Mouse (Mus musculus): ENCODE data around the gene Steap2. TPM values are rescaled to one million over a fixed set of nuclear protein-coding genes. Genes with fewer than 3 reads are reported as not detected.

The Steap2 gene
- polyA plus RNA-seq (2014; fragmentation: Illumina TruSeq; extraction: RNeasy Lipid Tissue Mini Kit (QIAGEN cat#74804)): 50.9 TPM

DNA sequence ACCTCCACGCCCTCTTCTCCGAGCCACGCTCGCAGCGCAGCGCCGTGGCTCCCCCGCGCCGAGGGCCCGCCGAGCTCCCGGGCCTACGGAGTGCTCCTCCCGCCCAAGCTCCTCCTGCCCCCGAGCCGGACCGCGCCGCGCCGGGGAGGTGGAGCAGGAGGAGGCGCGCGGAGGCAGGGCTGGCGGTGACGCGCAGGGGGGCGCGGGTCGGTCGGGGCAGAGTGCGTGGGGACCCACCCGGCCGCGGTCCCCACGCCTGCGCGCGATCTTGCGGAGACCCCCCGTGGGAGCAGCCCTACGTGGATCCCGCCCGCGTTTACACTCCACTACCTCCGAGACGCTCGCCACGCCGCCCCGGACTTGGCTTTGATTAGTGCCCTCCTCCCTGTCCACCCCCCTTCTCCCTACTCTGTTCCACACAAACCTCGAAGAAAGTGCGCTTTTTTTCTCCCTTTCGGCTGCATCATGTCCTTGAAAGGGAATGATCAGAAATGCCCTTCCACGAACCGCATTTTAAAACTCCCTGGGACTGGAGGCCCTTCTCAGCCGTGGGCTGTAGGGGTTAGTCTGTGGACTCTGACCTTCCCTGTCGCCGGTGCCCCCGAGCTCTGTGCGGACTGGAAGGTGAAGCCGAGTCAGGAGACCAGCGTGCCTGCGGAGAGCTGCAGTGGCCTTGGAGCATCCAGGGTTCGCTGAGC, at the start of gene Steap2:
Steap2 (minus strand) TSS at position 623 of the 698 bp plus-strand sequence.

DNA sequence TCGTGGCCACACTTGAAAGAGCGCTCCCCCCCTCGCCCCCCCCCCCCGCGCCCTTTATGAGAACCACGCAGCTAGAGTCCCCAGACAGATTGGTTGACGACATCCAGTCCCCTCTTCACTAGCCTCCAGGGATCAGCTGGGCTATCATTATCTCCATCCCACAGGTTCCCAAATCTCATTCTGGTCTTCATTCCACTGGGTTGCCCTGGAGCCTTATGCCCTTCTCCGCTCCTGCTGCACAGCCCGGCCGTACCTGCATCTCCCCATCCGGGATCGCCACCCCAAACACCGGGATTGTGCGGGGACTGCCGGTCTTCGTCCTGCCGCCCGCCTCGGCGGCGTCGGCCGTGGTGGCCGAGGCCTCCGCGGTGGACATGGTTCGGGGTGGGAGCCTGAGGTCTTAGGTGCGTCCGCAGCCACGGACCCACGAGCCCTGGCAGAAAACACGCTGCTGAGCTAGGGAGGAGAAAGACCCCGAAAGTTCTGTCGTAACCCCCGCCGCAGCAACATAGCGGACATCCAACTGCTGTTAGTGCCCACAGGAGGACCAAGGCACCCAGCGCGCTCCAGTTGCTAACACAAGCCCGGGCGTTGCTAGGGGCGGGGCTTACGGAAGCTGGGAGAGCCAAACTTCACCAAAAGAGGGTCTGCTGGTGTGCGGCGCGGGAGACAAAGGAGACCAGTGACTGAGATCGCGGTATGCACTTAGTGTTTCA, 30.6 kb downstream of the Steap2 start, which contains the start of gene Cfap69:
Cfap69 (minus strand) TSS at position 585 of the 716 bp plus-strand sequence.

Other genes starting within 250 kb of the Steap2 start
- not detected for gene 1700015F17Rik, start 215.4 kb downstream of the Steap2 start, polyA plus RNA-seq (2014; fragmentation: Illumina TruSeq; extraction: RNeasy Lipid Tissue Mini Kit (QIAGEN cat#74804))
- gene Cldn12, start 179.6 kb downstream of the Steap2 start, polyA plus RNA-seq (2014; fragmentation: Illumina TruSeq; extraction: RNeasy Lipid Tissue Mini Kit (QIAGEN cat#74804)): 61.3 TPM
- 51.0 TPM for gene Gtpbp10, start 135.0 kb downstream of the Steap2 start, polyA plus RNA-seq (2014; fragmentation: Illumina TruSeq; extraction: RNeasy Lipid Tissue Mini Kit (QIAGEN cat#74804))
- 1.7 TPM for gene Gm8773, start 120.8 kb downstream of the Steap2 start, polyA plus RNA-seq (2014; fragmentation: Illumina TruSeq; extraction: RNeasy Lipid Tissue Mini Kit (QIAGEN cat#74804))
- 21.6 TPM for gene Cfap69, start 30.3 kb downstream of the Steap2 start, polyA plus RNA-seq (2014; fragmentation: Illumina TruSeq; extraction: RNeasy Lipid Tissue Mini Kit (QIAGEN cat#74804))
- 2.6 TPM for gene Steap1, start 54.7 kb upstream of the Steap2 start, polyA plus RNA-seq (2014; fragmentation: Illumina TruSeq; extraction: RNeasy Lipid Tissue Mini Kit (QIAGEN cat#74804))

Measured in ovary, adult 10 weeks (tissue).